Mouse (Mus musculus) hindbrain, embryonic 16.5 days (tissue): Measurements from ENCODE around the gene U2af2. TPM values are rescaled to one million over a fixed set of nuclear protein-coding genes. Genes with fewer than 3 reads are reported as not detected.

Experiments
- ATAC-seq: fragments of 200-750 bp; cut with Nextera tagmentation; 2 replicates; pipeline ENCODE4 v1.8.0; 2017; ENCODE audit warnings: moderate TSS enrichment, moderate library complexity
- H3K27ac ChIP-seq: fragments of 300-500 bp; sonication (generic); 2 replicates; pipeline ENCODE4 v1.5.1; 2014; ENCODE audit warnings: low read depth, mild to moderate bottlenecking, control low read depth, low read length, moderate library complexity
- H3K27me3 ChIP-seq: fragments of 300-500 bp; sonication (generic); replicated peaks from 2 replicates; pipeline ENCODE4 v1.6.1; 2014; ENCODE audit warnings: low read length; ENCODE audit not compliant: control insufficient read depth, insufficient read depth
- H3K36me3 ChIP-seq: fragments of 300-500 bp; sonication (generic); 2 replicates; pipeline ENCODE4 v1.6.1; 2014; ENCODE audit warnings: mild to moderate bottlenecking, low read length, moderate library complexity, mixed read lengths; ENCODE audit not compliant: control insufficient read depth, insufficient read depth
- H3K4me1 ChIP-seq: fragments of 300-500 bp; sonication (generic); 2 replicates; pipeline ENCODE4 v1.6.1; 2014; ENCODE audit warnings: low read depth, low read length; ENCODE audit not compliant: control insufficient read depth, insufficient read depth
- H3K4me2 ChIP-seq: fragments of 300-500 bp; sonication (generic); 2 replicates; pipeline ENCODE4 v1.6.1; 2014; ENCODE audit warnings: mild to moderate bottlenecking, low read length, control low read depth, moderate library complexity
- H3K4me3 ChIP-seq: fragments of 300-500 bp; sonication (generic); 2 replicates; pipeline ENCODE4 v1.5.1; 2014; ENCODE audit warnings: mild to moderate bottlenecking, low read length, control low read depth, moderate library complexity
- H3K9ac ChIP-seq: fragments of 300-500 bp; sonication (generic); 2 replicates; pipeline ENCODE4 v1.6.1; 2014; ENCODE audit warnings: low read depth, mild to moderate bottlenecking, control low read depth, low read length, moderate library complexity
- H3K9me3 ChIP-seq: fragments of 300-500 bp; sonication (generic); 2 replicates; pipeline ENCODE4 v1.6.1; 2014; ENCODE audit warnings: mild to moderate bottlenecking, low read length, moderate library complexity; ENCODE audit not compliant: control insufficient read depth
- WGBS: fragments of 180-500 bp; shearing (Covaris S2); extraction: QIAGEN DNeasy Blood & Tissue Kit; methylation state at CpG from one replicate; pipeline ENCODE4 v1.1.7; 2014; 5-methylcytosine and 5-hydroxymethylcytosine counted together
- polyA plus RNA-seq: library from polyadenylated mRNA; unstranded; fragments of >200 nt; fragmentation: Nextera tagmentation; extraction: Ambion mirVana; gene quantifications from 2 replicates; pipeline ENCODE4 v1.2.1, GENCODE M21; 2015

U2af2 gene
- polyA plus RNA-seq, 1 experiment from 2014 or later = 91.8 TPM

DNA sequence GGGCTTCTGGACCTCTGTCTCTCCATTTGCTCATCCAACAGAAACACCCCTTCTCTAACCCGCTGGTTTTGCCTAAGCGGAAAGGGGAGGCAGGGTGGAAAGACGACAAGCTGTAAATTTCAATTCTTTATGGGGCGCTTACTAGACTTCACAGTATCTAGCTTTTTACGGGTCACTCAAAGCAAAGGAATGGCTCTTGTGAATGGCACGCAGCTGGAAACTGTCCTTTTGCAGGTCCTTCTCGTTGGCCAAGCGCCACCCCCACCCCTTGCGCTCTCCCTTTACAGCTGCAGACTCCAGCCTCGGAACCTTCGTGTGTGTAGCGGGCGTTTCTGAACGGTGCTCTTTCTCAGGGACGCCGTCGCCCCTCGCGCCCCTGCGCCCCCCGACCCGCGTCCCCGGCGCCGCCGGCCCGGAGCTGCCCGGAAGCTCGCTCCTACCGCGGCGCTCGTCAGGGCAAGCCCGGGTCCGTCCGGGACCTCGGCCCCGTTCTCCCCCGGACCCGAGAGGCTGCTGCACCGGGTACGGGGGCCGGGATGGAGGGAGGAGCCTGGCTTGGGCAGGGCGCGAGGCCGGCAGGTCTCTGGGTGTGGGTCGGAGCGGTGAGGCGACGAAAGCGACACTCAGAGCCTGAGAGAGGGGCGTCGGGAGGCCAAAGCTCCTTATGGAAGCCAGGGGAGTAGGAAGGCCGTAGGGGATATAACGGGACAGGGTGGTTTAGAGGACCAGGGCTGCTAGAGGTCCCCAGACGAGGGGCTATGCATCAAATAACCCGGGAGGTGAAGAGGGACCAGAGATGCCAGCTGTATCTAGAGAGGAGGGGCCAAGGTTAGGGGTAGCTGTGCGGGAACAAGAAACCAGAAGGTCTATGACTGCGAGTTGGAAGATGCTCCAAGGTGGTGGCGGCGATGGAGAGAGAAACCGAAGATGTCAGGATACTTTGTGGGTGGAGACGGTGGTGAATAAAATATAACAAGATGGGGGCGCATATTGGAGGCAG, 10.4 kb upstream of the U2af2 start, which contains the start of gene Zfp580:
Zfp580 (plus strand) TSS at position 346 of the 1,000 bp plus-strand sequence.
- peak within 1 kb of the TSS; percentile 91 for H3K9ac ChIP-seq
- peak; percentile 84 for ATAC-seq
- H3K4me3 ChIP-seq = peak within 1 kb of the TSS; percentile 79
- no peaks in the 10 kb centered on the region for H3K36me3 ChIP-seq
- under 1% methylated on average over 65 of the region's 65 CpGs for WGBS
- no peaks in the 10 kb centered on the region for H3K9me3 ChIP-seq
- H3K4me2 ChIP-seq = peak within 1 kb of the TSS; percentile 79
- peaks cover 6% of the 10 kb centered on the region for H3K27me3 ChIP-seq
- peak within 1 kb of the TSS; percentile 91 for H3K27ac ChIP-seq
- peaks cover 39% of the 10 kb centered on the region for H3K4me1 ChIP-seq

DNA sequence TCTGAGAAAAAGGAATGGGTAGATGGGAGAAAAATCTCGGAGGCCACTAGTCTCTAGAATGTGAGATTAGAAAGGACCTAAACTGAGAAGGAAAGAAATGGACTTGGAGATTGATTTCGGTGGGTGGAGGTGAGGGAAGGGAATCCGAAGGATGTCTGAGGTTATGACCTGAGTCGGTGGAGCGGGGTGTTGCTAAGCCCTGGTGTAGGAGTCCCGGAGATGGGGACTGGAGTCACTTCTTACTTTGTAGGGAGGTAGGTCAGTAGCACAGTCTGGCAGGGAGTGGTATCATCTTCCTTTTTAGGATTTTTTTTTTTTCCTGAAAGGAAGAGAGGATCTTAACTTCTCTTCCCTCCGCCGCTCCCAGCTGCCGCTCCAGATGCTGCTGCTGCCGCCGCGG, 9.5 kb upstream of the U2af2 start:
- WGBS = 2% methylated on average over 12 of the region's 12 CpGs
- Histone ChIP-seq H3K9me3 (no peaks in the 10 kb centered on the region), H3K9ac (peak overlapping the region; percentile 91), H3K27ac (no peak overlapping the region; the same call in 1 of the 2 replicates), H3K4me3 (peak overlapping the region; percentile 79), H3K4me2 (peak overlapping the region; percentile 79), H3K27me3 (peaks cover 6% of the 10 kb centered on the region), H3K4me1 (peaks cover 39% of the 10 kb centered on the region), H3K36me3 (no peaks in the 10 kb centered on the region)
- no peak for ATAC-seq

DNA sequence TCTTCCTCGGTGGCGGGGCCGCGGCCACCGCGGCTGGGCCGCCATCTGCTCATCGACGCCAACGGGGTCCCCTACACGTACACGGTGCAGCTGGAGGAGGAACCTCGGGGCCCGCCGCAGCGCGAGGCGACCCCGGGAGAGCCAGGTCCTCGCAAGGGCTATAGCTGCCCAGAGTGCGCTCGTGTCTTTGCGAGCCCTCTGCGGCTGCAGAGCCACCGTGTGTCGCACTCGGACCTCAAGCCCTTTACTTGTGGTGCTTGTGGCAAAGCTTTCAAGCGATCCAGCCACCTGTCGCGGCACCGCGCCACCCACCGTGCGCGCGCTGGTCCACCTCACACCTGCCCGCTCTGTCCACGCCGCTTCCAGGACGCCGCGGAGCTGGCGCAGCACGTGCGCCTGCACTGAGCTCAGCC, 9.0 kb upstream of the U2af2 start:
- ATAC-seq = no peak
- Histone ChIP-seq H3K36me3 (no peaks in the 10 kb centered on the region), H3K27me3 (peaks cover 6% of the 10 kb centered on the region), H3K9ac (peak overlapping the region; percentile 91), H3K4me2 (peak overlapping the region; percentile 79), H3K27ac (no peak overlapping the region), H3K4me3 (peak overlapping the region; percentile 79), H3K4me1 (peaks cover 44% of the 10 kb centered on the region), H3K9me3 (no peaks in the 10 kb centered on the region)
- WGBS = 4% methylated on average over 43 of the region's 45 CpGs

DNA sequence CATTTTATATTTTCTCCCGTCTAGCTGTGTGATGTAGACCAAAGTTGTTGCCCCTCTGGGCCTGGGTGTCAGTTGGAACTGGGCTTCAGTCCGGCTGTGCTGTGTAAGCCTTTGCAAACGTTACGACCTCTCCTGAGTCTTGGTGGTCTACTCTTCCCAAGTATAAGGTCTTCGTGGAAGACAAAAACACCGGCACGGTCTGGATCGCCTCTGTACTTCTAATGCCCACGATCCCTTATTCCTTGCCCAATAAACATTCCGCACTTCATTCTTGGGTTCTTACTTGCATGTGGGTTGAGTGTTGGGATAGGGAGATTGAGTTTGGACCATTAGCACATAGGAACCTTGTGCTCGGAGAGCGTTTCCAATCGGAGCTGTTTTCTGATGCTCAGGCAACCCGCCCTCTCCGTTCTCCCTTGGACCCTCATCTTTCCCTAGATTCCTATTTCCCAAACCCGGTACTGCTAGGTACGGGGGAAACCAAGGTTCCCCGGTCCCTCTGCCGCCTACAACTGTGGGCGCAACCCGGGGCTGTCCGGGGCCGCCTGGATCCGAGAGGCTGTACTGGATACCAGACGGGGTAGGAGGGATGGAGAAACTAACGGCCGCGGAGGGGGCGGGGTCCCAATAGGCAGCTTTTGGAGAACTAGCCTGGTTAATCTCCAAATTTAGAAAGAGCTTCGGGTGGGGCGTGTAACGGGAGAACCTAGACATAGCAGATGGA, 8.3 kb upstream of the U2af2 start:
- Histone ChIP-seq H3K36me3 (no peaks in the 10 kb centered on the region), H3K27ac (peak overlapping the region; percentile 65), H3K4me3 (peak overlapping the region; percentile 79), H3K9ac (peak overlapping the region; percentile 91), H3K9me3 (no peaks in the 10 kb centered on the region), H3K4me2 (peak overlapping the region; percentile 79), H3K4me1 (peaks cover 44% of the 10 kb centered on the region), H3K27me3 (peaks cover 6% of the 10 kb centered on the region)
- no peak for ATAC-seq
- WGBS = 9% methylated on average over 32 of the region's 32 CpGs

DNA sequence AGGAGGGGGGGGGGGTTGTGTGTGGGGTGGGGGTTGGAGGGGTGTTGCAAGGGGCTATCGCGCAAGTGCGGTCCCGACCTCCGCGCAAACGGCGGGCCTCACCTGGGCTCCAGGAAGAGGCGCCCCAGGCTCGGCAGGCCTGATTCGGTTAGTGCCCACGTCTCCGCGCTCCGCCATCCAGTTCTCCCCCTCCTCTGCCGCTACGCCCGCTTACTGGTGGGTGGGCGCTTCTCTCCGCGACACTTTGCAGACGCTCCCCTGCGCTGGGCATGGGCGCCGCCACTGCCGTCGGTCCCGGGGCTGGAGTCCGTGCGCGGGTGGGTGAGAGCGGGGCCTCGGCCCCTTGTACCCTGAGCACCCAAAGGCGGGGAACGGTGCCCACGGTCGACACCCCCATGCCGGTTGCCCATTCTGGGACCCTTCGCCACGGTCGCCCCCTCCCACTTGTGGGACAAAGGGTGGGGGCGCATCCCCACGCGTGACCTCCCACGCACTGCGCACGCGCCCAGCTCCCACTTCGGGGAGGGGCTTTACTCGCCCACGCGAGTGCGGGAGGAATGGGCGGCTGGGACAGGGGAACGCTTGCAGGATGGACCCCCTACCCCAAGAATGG, 5.2 kb upstream of the U2af2 start:
- H3K4me1 ChIP-seq = peaks cover 57% of the 10 kb centered on the region
- peak; percentile 25 for ATAC-seq
- H3K9ac ChIP-seq = peak overlapping the region; percentile 66
- H3K9me3 ChIP-seq = no peaks in the 10 kb centered on the region
- 2% methylated on average over 49 of the region's 55 CpGs for WGBS
- H3K4me2 ChIP-seq = peak overlapping the region; percentile 78
- H3K27ac ChIP-seq = peak overlapping the region; percentile 83
- H3K27me3 ChIP-seq = peaks cover 6% of the 10 kb centered on the region
- no peaks in the 10 kb centered on the region for H3K36me3 ChIP-seq
- H3K4me3 ChIP-seq = peak overlapping the region; percentile 46

DNA sequence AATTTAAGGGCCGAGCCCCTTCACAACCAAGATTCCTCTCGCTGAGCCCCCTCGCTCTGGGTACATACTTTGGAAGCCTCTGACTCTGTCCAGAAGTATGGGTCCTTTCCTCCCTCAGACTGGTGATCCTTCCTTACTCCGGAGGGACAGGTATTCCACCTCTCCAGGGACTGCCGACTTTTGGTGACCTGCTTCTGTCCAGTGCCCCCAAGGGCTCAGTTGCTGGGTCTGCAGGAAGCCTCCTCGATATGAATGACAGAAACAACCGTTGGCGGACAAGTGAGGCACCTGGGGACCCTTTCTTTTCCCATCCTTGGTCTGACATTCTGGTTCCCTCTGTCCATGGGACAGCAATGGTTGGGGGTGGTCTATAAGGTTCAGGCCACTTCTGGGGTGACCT, 4.6 kb upstream of the U2af2 start:
- no peak for ATAC-seq
- H3K9me3 ChIP-seq = no peaks in the 10 kb centered on the region
- H3K4me3 ChIP-seq = peak overlapping the region; percentile 46
- WGBS = 36% methylated on average over 8 of the region's 8 CpGs
- peaks cover 52% of the 10 kb centered on the region for H3K4me1 ChIP-seq
- H3K9ac ChIP-seq = peak overlapping the region; percentile 66
- no peak overlapping the region; the same call in 1 of the 2 replicates for H3K27ac ChIP-seq
- H3K4me2 ChIP-seq = peak overlapping the region; percentile 78
- peaks cover 6% of the 10 kb centered on the region for H3K27me3 ChIP-seq
- H3K36me3 ChIP-seq = no peaks in the 10 kb centered on the region

DNA sequence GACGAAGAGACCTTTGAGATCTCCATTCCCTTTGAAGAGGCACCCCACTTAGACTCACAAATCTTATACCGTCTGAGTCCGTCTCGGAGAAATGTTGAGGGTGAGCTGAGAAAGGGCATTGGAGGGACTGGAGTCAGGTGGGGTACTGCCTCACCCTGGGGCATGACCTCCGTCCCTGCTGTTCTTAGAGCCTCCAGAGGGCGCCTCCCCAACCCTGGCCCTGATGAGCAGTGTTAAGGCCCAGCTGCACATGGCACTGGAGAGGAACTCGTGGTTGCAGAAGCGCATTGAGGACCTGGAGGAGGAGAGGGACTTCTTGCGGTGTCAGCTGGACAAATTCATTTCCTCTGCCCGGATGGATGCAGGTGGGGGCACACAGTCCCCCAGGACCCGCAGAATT, 4.1 kb upstream of the U2af2 start:
- H3K9ac ChIP-seq = peak overlapping the region; percentile 66
- WGBS = 25% methylated on average over 11 of the region's 11 CpGs
- H3K27ac ChIP-seq = no peak overlapping the region
- peak overlapping the region; percentile 46 for H3K4me3 ChIP-seq
- H3K27me3 ChIP-seq = peaks cover 6% of the 10 kb centered on the region
- ATAC-seq = no peak
- H3K4me2 ChIP-seq = peak overlapping the region; percentile 78
- peaks cover 49% of the 10 kb centered on the region for H3K4me1 ChIP-seq
- H3K36me3 ChIP-seq = no peaks in the 10 kb centered on the region
- no peaks in the 10 kb centered on the region for H3K9me3 ChIP-seq

DNA sequence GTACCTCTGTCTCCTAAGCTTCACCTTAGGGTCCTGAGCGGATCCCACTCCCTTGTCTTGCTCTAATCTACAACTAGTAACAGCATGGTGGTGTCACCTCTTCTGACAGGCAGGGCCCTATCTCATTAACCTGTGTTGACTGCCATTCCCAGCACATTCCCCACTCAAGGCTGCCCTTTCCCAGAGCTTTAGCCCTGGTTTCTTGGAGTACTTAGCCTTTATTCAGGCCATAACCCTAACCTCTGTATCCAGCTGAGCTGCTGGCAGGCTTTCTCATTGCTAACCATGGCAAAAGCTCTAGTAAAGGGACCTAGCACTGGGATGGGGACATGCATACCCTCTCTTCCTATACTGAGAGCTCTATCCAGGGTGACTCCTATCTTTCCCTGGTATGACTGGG, 3.3 kb upstream of the U2af2 start:
- Histone ChIP-seq H3K4me1 (peaks cover 47% of the 10 kb centered on the region), H3K4me2 (no peak overlapping the region), H3K36me3 (no peaks in the 10 kb centered on the region), H3K27me3 (peaks cover 6% of the 10 kb centered on the region), H3K9me3 (no peaks in the 10 kb centered on the region), H3K4me3 (no peak overlapping the region), H3K27ac (no peak overlapping the region), H3K9ac (no peak overlapping the region)
- ATAC-seq = no peak
- 92% methylated on average over 1 of the region's 1 CpGs for WGBS
